Mouse (Mus musculus) MEL (cell line): ENCODE data around the gene Wbp2.

Source experiments
- CHD2 ChIP-seq: IDR thresholded peaks from 2 replicates; pipeline ENCODE4 v1.6.1; 2011; ENCODE audit warnings: low read length, improper control_type of control experiment
- CTCF ChIP-seq, 3 experiments: IDR thresholded peaks in 2 of 3; conservative IDR thresholded peaks in 1 of 3; 2 replicates each; pipeline ENCODE4 v1.5.1; 2011 to 2012; ENCODE audit warnings: low read length in 3 of 3, low read depth in 2 of 3, mild to moderate bottlenecking in 2 of 3, improper control_type of control experiment in 1 of 3, inconsistent platforms in 1 of 3, mixed read lengths in 1 of 3, moderate library complexity in 1 of 3; ENCODE audit not compliant: control insufficient read depth in 1 of 3, insufficient read depth in 1 of 3, poor library complexity in 1 of 3, severe bottlenecking in 1 of 3
- E2F4 ChIP-seq: IDR thresholded peaks from 2 replicates; pipeline ENCODE4 v1.6.1; 2011; ENCODE audit warnings: low read depth, low read length, improper control_type of control experiment, borderline replicate concordance
- EP300 ChIP-seq, 2 experiments: IDR thresholded peaks; 2 replicates each; pipeline ENCODE4 v1.6.1; 2011; ENCODE audit warnings: improper control_type of control experiment in 2 of 2, low read length in 2 of 2, low read depth in 1 of 2, mild to moderate bottlenecking in 1 of 2
- GATA1 ChIP-seq: IDR thresholded peaks from 2 replicates; pipeline ENCODE4 v1.6.1; 2011; ENCODE audit warnings: low read depth, low read length, improper control_type of control experiment
- MAZ ChIP-seq: IDR thresholded peaks from 2 replicates; pipeline ENCODE4 v1.6.1; 2012; ENCODE audit warnings: low read depth, mild to moderate bottlenecking, inconsistent platforms, low read length, improper control_type of control experiment
- MYC ChIP-seq: IDR thresholded peaks from 2 replicates; pipeline ENCODE4 v1.6.1; 2011; ENCODE audit warnings: low read depth, mild to moderate bottlenecking, low read length, improper control_type of control experiment, moderate library complexity
- POLR2A ChIP-seq, 2 experiments: IDR thresholded peaks; 2 replicates each; pipeline ENCODE4 v1.6.1; 2011 to 2012; ENCODE audit warnings: low read length in 2 of 2, mild to moderate bottlenecking in 2 of 2, control low read depth in 1 of 2, improper control_type of control experiment in 1 of 2, low read depth in 1 of 2, moderate library complexity in 1 of 2; ENCODE audit not compliant: control insufficient read depth in 1 of 2, insufficient read depth in 1 of 2, poor library complexity in 1 of 2
- TBP ChIP-seq: IDR thresholded peaks from 2 replicates; pipeline ENCODE4 v1.8.0; 2011; ENCODE audit warnings: low read depth, low read length, improper control_type of control experiment
- USF1 ChIP-seq: IDR thresholded peaks from 2 replicates; pipeline ENCODE4 v1.6.1; 2014; ENCODE audit warnings: low read depth, mild to moderate bottlenecking, inconsistent platforms, low read length, improper control_type of control experiment, moderate library complexity
- ZC3H11A ChIP-seq: IDR thresholded peaks from 2 replicates; pipeline ENCODE4 v1.6.1; 2012; ENCODE audit warnings: low read depth, mild to moderate bottlenecking, inconsistent platforms, low read length, improper control_type of control experiment
- ZMIZ1 ChIP-seq: IDR thresholded peaks from 2 replicates; pipeline ENCODE4 v1.6.1; 2012; ENCODE audit warnings: low read depth, mild to moderate bottlenecking, inconsistent platforms, low read length, improper control_type of control experiment, moderate library complexity

DNA sequence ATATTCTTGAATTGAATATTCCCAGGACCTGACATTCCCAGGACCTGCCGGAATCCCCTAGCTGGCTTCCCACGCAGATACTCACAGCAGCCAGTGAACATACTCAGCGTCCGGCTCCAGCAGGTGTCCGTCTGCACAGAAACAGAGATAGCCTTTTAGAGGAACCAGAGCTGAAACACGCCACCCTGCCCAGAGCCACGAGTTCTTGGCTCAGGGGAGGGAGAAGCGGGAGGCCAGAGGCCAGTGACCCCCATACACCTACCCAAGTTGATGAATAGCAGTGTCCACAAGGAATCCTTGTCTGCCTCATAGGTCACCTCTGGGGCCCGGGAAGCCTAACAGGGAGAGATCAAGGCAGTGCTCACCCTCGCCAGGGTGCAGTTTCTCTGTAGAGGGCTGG lies 47.4 kb upstream of the Wbp2 start:
- no peak for TF ChIP-seq EP300 (IDR thresholded peaks at IDR 0.05; ENCODE audit: low read depth in 1 of 2, low read length in 2 of 2)
- no peak for TF ChIP-seq USF1
- TF ChIP-seq CTCF (IDR thresholded peaks at IDR 0.05 in 2 of 3, conservative IDR thresholded peaks at IDR 0.05 in 1 of 3; ENCODE audit: control insufficient read depth in 1 of 3, insufficient read depth in 1 of 3, low read depth in 2 of 3, low read length in 3 of 3, poor library complexity in 1 of 3, severe bottlenecking in 1 of 3), result no peak
- TF ChIP-seq POLR2A (IDR thresholded peaks at IDR 0.05; ENCODE audit: control insufficient read depth in 1 of 2, insufficient read depth in 1 of 2, low read depth in 1 of 2, low read length in 2 of 2, poor library complexity in 1 of 2), result no peak
- no peak for TF ChIP-seq ZC3H11A
- no peak for TF ChIP-seq GATA1
- no peak for TF ChIP-seq CHD2
- TF ChIP-seq ZMIZ1, result no peak
- TF ChIP-seq MAZ, result no peak
- TF ChIP-seq E2F4, result no peak
- no peak for TF ChIP-seq TBP
- TF ChIP-seq MYC, result no peak
